Mouse (Mus musculus): ENCODE results near the gene Sp7.

Gene Sp7

DNA sequence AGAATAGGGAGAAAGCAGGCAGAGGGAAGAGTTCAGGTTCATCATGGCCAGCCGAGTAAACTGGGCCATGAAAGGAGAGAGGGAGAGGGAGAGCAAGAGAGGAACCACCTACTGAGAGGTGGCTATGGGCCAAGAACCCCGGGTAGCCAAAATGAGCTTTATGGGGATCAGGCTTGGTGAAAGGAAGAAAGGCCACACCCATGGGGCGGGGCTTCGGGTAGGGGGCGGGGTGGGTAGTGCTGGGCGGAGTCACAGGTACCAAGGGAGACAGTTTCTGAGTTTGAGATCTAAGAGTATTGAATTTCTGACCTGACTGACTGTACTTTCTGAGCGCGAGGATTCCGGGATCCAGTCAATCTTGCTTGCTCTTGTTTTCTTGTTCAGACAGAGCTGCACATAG, 19.7 kb upstream of the Sp7 start:
- DNase-seq (ENCODE audit: low spot score), result no peak

GRCm38 (mm10) chr15:102383671-102384070, 16.7 kb upstream of the Sp7 start:
- no peak for DNase-seq (ENCODE audit: low spot score)

DNA sequence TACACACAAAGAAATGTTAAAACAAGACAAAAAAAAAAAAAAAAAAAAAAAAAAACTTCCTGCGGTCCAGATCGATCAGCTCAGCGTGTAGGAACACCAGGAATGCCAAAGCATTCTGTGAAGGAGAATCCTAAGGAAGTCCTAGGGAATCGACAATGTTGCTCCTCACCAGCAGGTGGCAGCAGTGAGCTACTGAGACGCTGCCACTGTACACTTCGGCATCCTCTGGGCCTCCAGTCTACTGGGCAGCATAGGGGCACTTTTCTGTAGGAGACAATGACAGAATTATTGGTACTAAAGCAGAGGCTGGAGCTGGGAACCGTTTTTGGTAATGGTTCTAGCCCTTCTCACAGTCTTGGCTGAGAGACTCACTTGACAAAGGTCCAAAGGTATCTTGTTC, 14.6 kb upstream of the Sp7 start:
- DNase-seq (ENCODE audit: low spot score), result peak; percentile 81

DNA sequence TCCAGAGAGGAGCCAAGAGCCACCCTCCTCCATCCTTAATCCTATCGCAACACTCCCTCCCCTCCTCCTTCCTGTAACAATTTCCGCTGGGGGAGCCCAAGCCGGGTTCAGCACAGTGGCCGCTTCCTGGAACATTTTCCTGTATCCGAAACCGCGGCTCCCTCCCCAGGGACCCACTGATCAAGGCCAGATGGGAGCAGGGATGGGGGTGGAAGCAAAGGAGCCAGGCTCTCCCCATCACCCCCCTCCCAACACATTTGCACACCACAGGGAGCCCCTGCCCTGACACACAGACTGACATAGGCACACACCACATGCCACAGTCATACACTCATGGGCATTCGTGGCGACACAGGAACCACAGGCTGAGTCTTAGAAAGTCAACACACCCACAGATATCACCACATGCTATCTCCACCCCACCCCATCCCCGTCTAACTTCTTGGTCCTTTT, 10.9 kb upstream of the Sp7 start:
- no peak for DNase-seq (ENCODE audit: low spot score)

DNA sequence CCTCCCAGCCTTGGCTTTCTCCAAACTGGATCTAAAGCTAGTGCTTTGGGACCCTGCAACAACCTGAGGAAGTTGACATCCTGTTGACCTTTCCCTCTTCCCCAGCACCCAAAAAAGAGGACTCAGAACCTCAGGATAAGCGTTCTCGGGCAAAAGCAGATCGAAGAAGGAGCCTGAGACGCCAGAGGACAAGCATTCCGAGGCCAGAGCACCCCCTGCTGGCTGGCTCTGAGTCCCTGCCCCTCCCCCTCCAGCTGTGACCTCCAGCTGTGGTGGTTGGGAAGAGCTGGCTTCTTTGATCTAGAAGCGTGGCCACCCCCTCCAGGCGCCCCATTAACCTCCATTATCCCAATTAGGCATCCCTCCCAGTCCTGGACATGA, 10.2 kb upstream of the Sp7 start:
- DNase-seq (ENCODE audit: low spot score), result peak; percentile 78

DNA sequence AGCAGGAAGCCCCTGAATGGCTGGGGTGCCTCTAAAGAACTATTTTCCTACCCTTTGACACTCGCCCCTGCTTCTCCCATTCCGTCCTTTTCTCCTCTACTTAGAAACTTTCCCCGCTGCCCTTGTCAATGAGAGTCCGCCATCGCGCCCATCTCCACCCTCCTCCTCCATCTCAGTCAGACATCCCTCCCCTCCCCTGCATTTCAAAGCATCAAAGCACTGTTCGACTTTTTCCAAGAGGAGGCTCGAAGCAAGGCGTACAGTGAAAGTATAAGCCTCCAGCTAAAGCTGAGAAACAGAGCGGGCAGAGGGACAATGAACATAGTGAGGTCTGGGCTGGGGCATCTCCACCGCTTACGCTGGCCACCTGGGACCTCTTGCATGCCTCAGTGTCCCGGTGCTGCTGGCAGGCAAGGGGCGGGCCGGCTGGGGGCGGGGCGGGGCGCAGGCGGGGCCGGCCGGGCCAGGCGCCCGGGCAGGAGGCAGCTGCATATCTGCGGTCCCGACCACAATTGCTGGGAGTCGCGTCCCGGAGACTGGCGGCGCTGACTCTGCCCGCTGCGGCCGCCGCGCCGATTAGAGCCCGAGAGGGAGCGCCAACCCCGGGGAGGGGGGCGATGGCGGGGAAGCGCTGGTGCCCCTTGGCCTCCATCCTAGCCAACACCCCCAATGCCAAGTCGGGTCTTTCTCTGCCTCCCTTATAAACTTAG, 9.6 kb upstream of the Sp7 start:
- DNase-seq (ENCODE audit: low spot score), result no peak

DNA sequence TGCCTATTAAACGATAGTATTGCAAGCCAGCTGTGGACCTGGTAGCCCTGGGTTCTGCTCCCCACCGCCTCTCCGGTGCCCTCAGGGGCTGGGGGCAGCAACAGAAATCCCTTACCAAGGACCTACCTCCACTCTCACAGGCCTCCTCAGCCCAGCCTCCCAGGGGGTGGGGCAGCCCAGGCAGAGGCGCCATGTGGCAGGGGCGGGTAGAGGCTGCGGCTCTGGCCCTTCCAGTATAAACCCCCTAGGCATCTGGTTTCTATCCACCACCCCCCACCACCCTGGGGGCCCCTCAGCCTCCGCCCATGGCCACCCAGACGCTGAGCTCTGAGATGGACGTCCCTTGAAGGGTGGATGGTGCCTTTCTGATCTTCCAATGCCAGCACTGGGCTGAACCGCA, 3.7 kb upstream of the Sp7 start:
- DNase-seq (ENCODE audit: low spot score), result no peak

GRCm38 (mm10) chr15:102369972-102370371, 3.0 kb upstream of the Sp7 start:
- DNase-seq (ENCODE audit: low spot score), result no peak

DNA sequence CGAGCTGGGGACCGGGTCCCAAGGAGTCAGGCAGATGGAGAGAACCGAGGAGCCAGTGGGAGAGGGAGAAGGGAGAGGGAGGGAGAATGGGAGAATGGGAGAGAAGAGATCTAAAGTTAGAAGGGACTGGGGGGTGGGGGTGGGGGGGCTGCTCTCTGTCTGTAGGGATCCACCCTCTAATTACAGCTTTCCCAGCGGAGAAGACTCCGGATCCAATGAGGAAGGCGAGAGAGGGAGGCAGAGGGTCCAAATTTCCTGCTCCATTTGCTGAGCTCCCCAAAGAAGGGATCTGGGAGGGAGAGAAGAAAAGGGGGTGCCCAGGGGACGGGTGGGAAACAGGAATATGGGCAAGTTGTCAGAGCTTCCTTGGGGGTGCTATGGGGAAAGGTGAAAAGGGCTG, 744 bp downstream of the Sp7 start:
- DNase-seq (ENCODE audit: low spot score), result no peak

DNA sequence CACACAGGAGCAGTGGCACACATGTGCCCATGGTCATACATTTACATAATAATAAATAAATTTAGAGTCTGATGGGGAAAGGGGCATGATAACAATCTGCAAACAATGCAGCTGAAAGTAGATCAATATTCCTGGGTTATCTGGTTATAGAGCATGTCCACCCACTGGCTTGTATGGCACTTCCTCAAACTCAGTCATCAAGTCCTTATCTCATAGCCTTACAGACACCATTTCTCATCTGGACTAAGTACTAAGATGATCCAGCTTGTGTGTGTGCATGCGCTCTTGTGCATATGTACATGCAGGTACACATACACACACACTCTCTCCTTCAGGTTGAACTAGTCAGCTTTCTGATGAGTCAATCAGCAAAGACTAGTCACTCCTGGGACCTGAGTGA, 2.3 kb downstream of the Sp7 start:
- DNase-seq (ENCODE audit: low spot score), result no peak

- DNase-seq (ENCODE audit: low spot score), result no peak
Observed at GRCm38 (mm10) chr15:102362648-102363047, 4.3 kb downstream of the Sp7 start.

DNA sequence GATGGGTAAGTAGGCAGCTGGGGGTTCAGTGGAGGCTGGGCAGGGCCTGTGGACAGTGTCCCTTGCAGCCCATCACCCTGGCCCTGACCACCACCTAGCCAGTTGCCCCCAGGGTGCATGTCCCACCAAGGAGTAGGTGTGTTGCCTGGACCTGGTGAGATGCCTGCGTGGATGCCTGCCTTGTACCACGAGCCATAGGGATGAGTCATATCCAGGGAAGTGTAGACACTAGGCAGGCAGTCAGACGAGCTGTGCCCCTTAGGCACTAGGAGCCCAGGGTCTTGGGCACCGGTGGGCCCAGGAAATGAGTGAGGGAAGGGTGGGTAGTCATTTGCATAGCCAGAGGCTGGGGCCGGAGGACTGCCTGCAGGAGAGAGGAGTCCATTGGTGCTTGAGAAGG, 8.1 kb downstream of the Sp7 start:
- DNase-seq (ENCODE audit: low spot score), result no peak

DNA sequence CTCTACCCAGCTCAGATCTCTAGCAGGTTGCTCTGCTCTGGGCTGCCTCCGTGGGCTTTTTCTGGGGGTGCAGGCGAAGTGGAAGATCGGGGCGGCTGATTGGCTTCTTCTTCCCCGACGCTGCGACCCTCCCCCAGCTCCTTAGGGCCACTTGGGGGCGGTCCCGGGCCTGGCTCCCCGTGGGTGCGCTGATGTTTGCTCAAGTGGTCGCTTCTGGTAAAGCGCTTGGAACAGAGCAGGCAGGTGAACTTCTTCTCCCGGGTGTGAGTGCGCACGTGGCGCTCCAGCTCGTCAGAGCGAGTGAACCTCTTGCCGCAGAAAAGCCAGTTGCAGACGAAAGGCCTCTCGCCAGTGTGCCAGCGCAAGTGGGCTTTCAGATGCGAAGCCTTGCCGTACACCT, 8.9 kb downstream of the Sp7 start:
- no peak for DNase-seq (ENCODE audit: low spot score)

GRCm38 (mm10) chr15:102356501-102357325, 10.3 kb downstream of the Sp7 start:
- no peak for DNase-seq (ENCODE audit: low spot score)

GRCm38 (mm10) chr15:102355871-102356441, 11.0 kb downstream of the Sp7 start:
- no peak for DNase-seq (ENCODE audit: low spot score)

DNA sequence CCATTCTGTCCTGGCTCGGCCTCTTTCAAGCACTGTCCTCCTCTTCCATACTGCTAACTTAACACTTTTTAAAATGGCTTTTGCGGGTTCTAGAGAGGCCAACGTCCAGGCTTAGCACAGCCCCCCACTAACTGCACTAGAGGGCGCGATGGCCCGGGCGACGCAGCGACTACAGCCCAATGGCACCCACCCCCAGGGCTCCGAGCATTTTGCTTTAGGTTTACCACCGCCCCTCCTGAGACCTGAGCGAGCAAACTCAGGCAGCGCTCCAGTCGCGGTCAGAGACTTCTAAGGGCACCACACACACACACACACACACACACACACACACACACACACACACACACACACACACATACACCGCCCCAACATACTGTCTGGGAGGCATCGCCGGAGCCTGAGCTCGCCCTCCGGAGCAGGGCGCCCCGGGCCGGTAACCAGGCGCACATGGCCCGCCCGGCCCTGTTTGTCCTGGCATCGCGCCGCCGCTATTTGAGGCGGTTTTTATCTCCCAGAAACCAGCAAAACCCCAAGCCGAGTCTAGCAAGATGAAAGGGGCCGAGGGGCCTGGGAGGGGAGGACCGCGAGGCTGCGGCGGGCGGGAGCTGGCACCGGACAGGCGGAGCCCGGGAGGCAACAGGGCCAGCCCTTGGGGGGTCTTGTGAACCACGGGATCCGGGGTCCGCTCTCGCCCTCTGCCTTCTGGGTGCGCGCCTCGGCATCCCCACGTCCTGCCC, 11.7 kb downstream of the Sp7 start:
- peak; percentile 67 for DNase-seq (ENCODE audit: low spot score)

DNA sequence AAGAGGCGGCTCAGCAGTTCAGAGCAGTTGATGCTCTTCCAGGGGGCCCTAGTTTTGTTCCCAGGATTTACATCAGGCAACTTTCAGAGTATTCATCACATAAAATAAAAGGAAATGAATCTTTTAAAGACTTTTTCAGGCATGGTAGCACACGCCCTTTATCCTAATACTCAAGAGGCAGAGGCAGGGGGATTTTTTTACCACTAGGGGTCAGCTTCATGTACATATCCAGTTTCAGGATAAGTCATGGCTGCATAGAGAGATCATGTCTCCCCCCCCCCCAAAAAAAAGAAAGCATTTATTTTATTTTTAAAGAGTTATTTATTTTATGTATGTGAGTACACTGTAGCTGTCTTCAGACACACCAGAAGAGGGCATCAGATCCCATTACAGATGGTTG, 13.0 kb downstream of the Sp7 start:
- no peak for DNase-seq (ENCODE audit: low spot score)

- no peak for DNase-seq (ENCODE audit: low spot score)
Observed at GRCm38 (mm10) chr15:102352177-102352576, 14.8 kb downstream of the Sp7 start.

- no peak for DNase-seq (ENCODE audit: low spot score)
Observed at GRCm38 (mm10) chr15:102350942-102351291, 16.1 kb downstream of the Sp7 start.

GRCm38 (mm10) chr15:102350138-102350941, 16.6 kb downstream of the Sp7 start, which contains the start of gene Aaas:
Aaas (minus strand) TSS chr15:102350771.
- DNase-seq (ENCODE audit: low spot score), result peak; percentile 85

DNA sequence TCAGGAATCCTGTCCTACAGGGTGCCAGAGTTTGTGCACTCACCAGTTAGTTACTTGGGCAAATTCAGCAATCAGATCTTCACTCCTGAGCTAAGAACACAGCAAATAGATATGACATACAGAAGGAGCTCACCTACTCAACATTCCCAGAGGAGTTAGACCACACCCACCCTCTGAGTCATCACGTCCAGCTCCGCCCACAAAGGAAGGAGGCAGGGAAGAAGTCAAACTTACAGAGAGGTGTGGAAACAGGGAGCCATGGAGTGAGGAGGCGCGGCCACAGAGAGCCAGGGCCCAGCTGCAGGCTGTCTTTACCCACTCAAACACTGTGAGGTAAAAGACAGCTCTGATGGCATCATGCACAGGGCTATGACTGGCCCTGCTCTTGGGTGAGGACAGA, 20.5 kb downstream of the Sp7 start:
- no peak for DNase-seq (ENCODE audit: low spot score)

DNA sequence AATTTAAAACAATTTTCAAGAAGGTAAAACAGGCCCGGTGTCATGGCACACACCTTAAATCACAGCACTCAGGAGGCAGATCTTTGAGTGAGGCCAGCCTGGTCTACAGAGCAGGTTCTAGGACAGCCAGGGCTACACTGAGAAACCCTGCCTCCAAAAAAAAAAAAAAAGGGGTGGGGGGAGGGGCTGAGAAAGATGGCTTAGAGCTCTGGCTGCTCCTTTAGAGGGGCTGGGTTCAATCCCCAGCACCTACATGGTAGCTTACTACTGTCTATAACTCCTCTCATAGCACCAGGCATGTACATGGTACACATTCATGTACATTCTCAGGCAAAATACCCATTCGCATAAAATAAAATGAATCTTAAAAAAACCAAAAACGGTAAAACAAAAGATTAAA, 22.5 kb downstream of the Sp7 start:
- DNase-seq (ENCODE audit: low spot score), result no peak
